28 mouse cellular contexts compared by ENCODE assay signal in the genomic region with DNA sequence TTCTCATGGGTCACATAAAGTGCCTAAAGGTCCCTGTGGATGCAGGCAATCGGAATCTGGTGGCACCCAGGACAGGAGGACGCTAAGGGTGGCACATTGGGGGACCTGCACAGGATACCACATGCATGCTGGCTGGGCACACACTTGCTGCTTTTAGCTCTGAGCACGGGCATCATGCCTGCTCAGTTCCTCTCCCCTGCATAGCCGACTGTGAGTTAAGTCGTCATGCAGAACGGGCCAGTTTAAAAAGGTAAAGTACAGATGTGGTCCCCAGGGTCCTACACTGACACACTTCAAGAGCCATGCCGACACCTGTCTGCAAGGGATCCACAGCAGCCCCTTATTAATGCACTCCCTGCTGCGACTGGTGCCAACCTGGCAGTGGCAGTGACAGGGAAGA. TPM values are rescaled to one million over a fixed set of nuclear protein-coding genes. Genes with fewer than 3 reads are reported as not detected.
A peak's percentile ranks its signal among the peaks of the same experiment; 100 is the strongest.
DNase-seq lines count a peak whose midpoint lies in the region; ATAC-seq and TF ChIP-seq lines count a peak whose summit lies in the region.
"Had no signal": no experiment of that assay in that cellular context is flagged by ENCODE, and none has a peak within 500 bp of the region (broad histone marks: within the 10 kb centered on the region; RNA-seq: fewer than 3 reads in every experiment).

No protein-coding gene starts in this region.

- no peaks in the 10 kb centered on the region for H3K27me3 ChIP-seq in kidney, embryonic 14.5 days (ENCODE audit: control insufficient read depth, insufficient read depth, low read length)
- no peaks in the 10 kb centered on the region for H3K27me3 ChIP-seq in midbrain, embryonic 11.5 days (ENCODE audit: control insufficient read depth, insufficient read depth, low read length)
- no peaks in the 10 kb centered on the region for H3K27me3 ChIP-seq in midbrain, embryonic 15.5 days (replicated peaks)
- H3K27me3 ChIP-seq in CH12.LX (replicated peaks) = no peaks in the 10 kb centered on the region
- peaks cover 91% of the 10 kb centered on the region for H3K27me3 ChIP-seq in megakaryocyte, embryonic 14.5 days (replicated peaks)
- H3K27me3 ChIP-seq in neural tube, embryonic 15.5 days (replicated peaks) = no peaks in the 10 kb centered on the region
- H3K27me3 ChIP-seq: heart, embryonic 12.5 days; hindbrain, embryonic 13.5 days; limb, embryonic 13.5 days; lung, embryonic 15.5 days; neural tube, embryonic 12.5 days had no signal

- 90% methylated on average over 8 of the region's 8 CpGs for WGBS in kidney, embryonic 14.5 days
- 93% methylated on average over 8 of the region's 8 CpGs for WGBS in midbrain, embryonic 11.5 days
- 94% methylated on average over 8 of the region's 8 CpGs for WGBS in midbrain, embryonic 15.5 days
- WGBS in neural tube, embryonic 15.5 days = 86% methylated on average over 8 of the region's 8 CpGs

- peak; percentile 28; the same call in 1 of the 2 replicates for ATAC-seq in kidney, embryonic 14.5 days (ENCODE audit: low FRiP score, low TSS enrichment)
- no peak for ATAC-seq in midbrain, embryonic 11.5 days (ENCODE audit: low FRiP score)
- no peak for ATAC-seq in midbrain, embryonic 15.5 days (replicated peaks)
- ATAC-seq in erythroid progenitor cell, adult 5-6 weeks (replicated peaks; ENCODE audit: low FRiP score, poor library complexity, severe bottlenecking) = no peak
- no peak for ATAC-seq in neural tube, embryonic 15.5 days (ENCODE audit: low FRiP score)
- ATAC-seq: forebrain, embryonic 14.5 days; intestine, embryonic 16.5 days; midbrain, embryonic 16.5 days had no signal

- in situ Hi-C loops in CH12.LX (cut with MboI; ENCODE audit: low pct_ligation_motif_present, low pct_unique_long_range_greater_than_20kb, low sequenced_read_pairs) = no loop called here

- no peak overlapping the region for H3K9ac ChIP-seq in kidney, embryonic 14.5 days (ENCODE audit: low read depth, low read length)
- no peak overlapping the region for H3K9ac ChIP-seq in midbrain, embryonic 11.5 days (ENCODE audit: low read length)
- no peak overlapping the region for H3K9ac ChIP-seq in midbrain, embryonic 15.5 days
- no peak overlapping the region for H3K9ac ChIP-seq in CH12.LX (ENCODE audit: insufficient read depth, low read depth)
- H3K9ac ChIP-seq in neural tube, embryonic 15.5 days (replicated peaks) = no peak overlapping the region
- H3K9ac ChIP-seq: heart, embryonic 12.5 days; hindbrain, embryonic 13.5 days; limb, embryonic 13.5 days; liver, embryonic 14.5 days; lung, embryonic 15.5 days; neural tube, embryonic 12.5 days had no signal

- H3K79me2 ChIP-seq in CH12.LX (replicated peaks; ENCODE audit: control insufficient read depth, extremely low read depth, insufficient read depth, poor library complexity, severe bottlenecking) = no peaks in the 10 kb centered on the region

- TF ChIP-seq CTCF in CH12.LX (conservative IDR thresholded peaks at IDR 0.05 in 1 of 2, IDR thresholded peaks at IDR 0.05 in 1 of 2; ENCODE audit: low read depth in 2 of 2, low read length in 2 of 2) = no peak

- no peaks in the 10 kb centered on the region for H3K4me1 ChIP-seq in kidney, embryonic 14.5 days (ENCODE audit: control insufficient read depth, insufficient read depth, low read length)
- H3K4me1 ChIP-seq in midbrain, embryonic 11.5 days (ENCODE audit: control insufficient read depth, insufficient read depth, low read length) = no peaks in the 10 kb centered on the region
- H3K4me1 ChIP-seq in midbrain, embryonic 15.5 days = no peaks in the 10 kb centered on the region
- peaks cover 57 to 94% of the 10 kb centered on the region in 2 experiments for H3K4me1 ChIP-seq in CH12.LX (ENCODE audit: control insufficient read depth in 1 of 2, insufficient read depth in 2 of 2)
- peaks cover 45% of the 10 kb centered on the region for H3K4me1 ChIP-seq in megakaryocyte, embryonic 14.5 days
- H3K4me1 ChIP-seq in neural tube, embryonic 15.5 days = no peaks in the 10 kb centered on the region
- H3K4me1 ChIP-seq: hindbrain, embryonic 13.5 days; limb, embryonic 13.5 days; lung, embryonic 15.5 days; neural tube, embryonic 12.5 days had no signal

- no peak overlapping the region for H3K4me3 ChIP-seq in kidney, embryonic 14.5 days (ENCODE audit: low read length)
- H3K4me3 ChIP-seq in midbrain, embryonic 11.5 days (ENCODE audit: low read depth, low read length) = no peak overlapping the region
- no peak overlapping the region for H3K4me3 ChIP-seq in midbrain, embryonic 15.5 days
- peak overlapping the region in 1 of 3 experiments; percentile 15 for H3K4me3 ChIP-seq in CH12.LX (replicated peaks in 1 of 3; ENCODE audit: low read depth in 2 of 3, low read length in 2 of 3, poor library complexity in 1 of 3)
- H3K4me3 ChIP-seq in megakaryocyte, embryonic 14.5 days (replicated peaks) = peak overlapping the region; percentile 40
- H3K4me3 ChIP-seq in neural tube, embryonic 15.5 days (replicated peaks) = no peak overlapping the region
- H3K4me3 ChIP-seq: heart, adult 2 months; heart, embryonic 12.5 days; hindbrain, embryonic 13.5 days; limb, embryonic 13.5 days; lung, embryonic 15.5 days; myocyte; neural tube, embryonic 12.5 days had no signal

- no peak for TF ChIP-seq POLR2A in CH12.LX (IDR thresholded peaks at IDR 0.05; ENCODE audit: low read depth, low read length)

- peak; percentile 69; the same call in 1 of the 2 replicates for TF ChIP-seq EP300 in CH12.LX (IDR thresholded peaks at IDR 0.05; ENCODE audit: low read length)

- no peak overlapping the region for H3K4me2 ChIP-seq in kidney, embryonic 14.5 days (replicated peaks; ENCODE audit: low read depth, low read length)
- no peak overlapping the region for H3K4me2 ChIP-seq in midbrain, embryonic 11.5 days
- H3K4me2 ChIP-seq in midbrain, embryonic 15.5 days = no peak overlapping the region
- no peak overlapping the region for H3K4me2 ChIP-seq in CH12.LX (ENCODE audit: insufficient read depth, low read depth, poor library complexity, severe bottlenecking)
- no peak overlapping the region for H3K4me2 ChIP-seq in neural tube, embryonic 15.5 days
- H3K4me2 ChIP-seq: heart, embryonic 12.5 days; hindbrain, embryonic 13.5 days; limb, embryonic 13.5 days; lung, embryonic 15.5 days; neural tube, embryonic 12.5 days had no signal

- peaks cover 26% of the 10 kb centered on the region; the same call in 1 of the 2 replicates for H3K36me3 ChIP-seq in kidney, embryonic 14.5 days (ENCODE audit: control insufficient read depth, insufficient read depth, low read length)
- 0 out of 2 replicates have a peak, but pooled peaks cover 3% of the 10 kb centered on the region for H3K36me3 ChIP-seq in midbrain, embryonic 11.5 days (ENCODE audit: control insufficient read depth, insufficient read depth, low read length)
- peaks cover 40% of the 10 kb centered on the region; the same call in 1 of the 2 replicates for H3K36me3 ChIP-seq in midbrain, embryonic 15.5 days (replicated peaks)
- peaks cover 44 to 69% of the 10 kb centered on the region in 2 experiments for H3K36me3 ChIP-seq in CH12.LX (replicated peaks in 1 of 2; ENCODE audit: control insufficient read depth in 1 of 2, insufficient read depth in 1 of 2, low read length in 1 of 2)
- H3K36me3 ChIP-seq in megakaryocyte, embryonic 14.5 days (replicated peaks; ENCODE audit: low read length) = peaks cover 90% of the 10 kb centered on the region
- peaks cover 72% of the 10 kb centered on the region for H3K36me3 ChIP-seq in neural tube, embryonic 15.5 days

- H3K9me3 ChIP-seq in kidney, embryonic 14.5 days (ENCODE audit: control insufficient read depth, low read length) = no peaks in the 10 kb centered on the region
- H3K9me3 ChIP-seq in midbrain, embryonic 11.5 days (ENCODE audit: control insufficient read depth, low read length) = no peaks in the 10 kb centered on the region
- H3K9me3 ChIP-seq in midbrain, embryonic 15.5 days = no peaks in the 10 kb centered on the region
- H3K9me3 ChIP-seq in CH12.LX (replicated peaks; ENCODE audit: low read length) = no peaks in the 10 kb centered on the region
- H3K9me3 ChIP-seq in megakaryocyte, embryonic 14.5 days = no peaks in the 10 kb centered on the region
- no peaks in the 10 kb centered on the region for H3K9me3 ChIP-seq in neural tube, embryonic 15.5 days (replicated peaks)
- H3K9me3 ChIP-seq: heart, embryonic 12.5 days; hindbrain, embryonic 13.5 days; limb, embryonic 13.5 days; lung, embryonic 15.5 days; neural tube, embryonic 12.5 days had no signal

- DNase-seq in kidney, adult 11 months = no peak
- peak; percentile 33 for DNase-seq in midbrain, embryonic 11.5 days (ENCODE audit: low spot score, missing footprints)
- DNase-seq in CH12.LX (ENCODE audit: extremely low read depth) = peak; percentile 80
- DNase-seq: adrenal gland, adult 2 months; adrenal gland, postnatal 36 days; cerebellum, adult 8-10 months; cerebellum, postnatal 25 days; gastrocnemius, postnatal 36 days; heart, postnatal 4 days; kidney, adult 9 months; kidney, postnatal 14 days; thymus, postnatal 14 days had no signal

- dilution Hi-C loops in CH12.LX (cut with MboI; ENCODE audit: extremely low pct_ligation_motif_present, extremely low pct_unique_long_range_greater_than_20kb, low sequenced_read_pairs) = no loop called here

- TF ChIP-seq RAD21 in CH12.LX (IDR thresholded peaks at IDR 0.05; ENCODE audit: low read depth, low read length) = no peak; the same call in 1 of the 2 replicates

- H3K27ac ChIP-seq in kidney, embryonic 14.5 days (ENCODE audit: low read depth, low read length) = no peak overlapping the region
- H3K27ac ChIP-seq in midbrain, embryonic 11.5 days (ENCODE audit: low read depth, low read length) = no peak overlapping the region
- H3K27ac ChIP-seq in midbrain, embryonic 15.5 days = no peak overlapping the region
- H3K27ac ChIP-seq in CH12.LX (ENCODE audit: insufficient read depth, low read depth) = peak overlapping the region; percentile 89
- H3K27ac ChIP-seq in neural tube, embryonic 15.5 days (replicated peaks) = no peak overlapping the region
- H3K27ac ChIP-seq: heart, adult 2 months; hindbrain, embryonic 13.5 days; limb, embryonic 13.5 days; liver, embryonic 14.5 days; lung, embryonic 15.5 days; neural tube, embryonic 12.5 days had no signal

TF ChIP-seq in CH12.LX, 34 proteins besides CTCF, POLR2A, EP300 and RAD21 (continues in another document):
- TF ChIP-seq JUN (IDR thresholded peaks at IDR 0.05; ENCODE audit: insufficient read depth, low read depth, low read length) = no peak

RNA-seq across cellular contexts. Expression of a gene that starts 37.6 kb away (rescaled TPM):
- 19.6 and 25.1 TPM in 2 replicates for polyA plus RNA-seq in kidney, embryonic 14.5 days (2014; fragmentation: Nextera tagmentation; extraction: Ambion mirVana)
- 16.3 and 17.6 TPM in 2 replicates for polyA plus RNA-seq in midbrain, embryonic 11.5 days (2014; fragmentation: Nextera tagmentation; extraction: Ambion mirVana)
- polyA plus RNA-seq in midbrain, embryonic 15.5 days (2015; fragmentation: Nextera tagmentation; extraction: Ambion mirVana) = 46.9 and 48.4 TPM in 2 replicates
- total RNA-seq in CH12.LX (2012; rRNA removed) (102 and 118 TPM in 2 replicates), CH12.LX (2014; rRNA removed) (132 and 148 TPM in 2 replicates)
- 129 and 144 TPM in 2 replicates for polyA plus RNA-seq in CH12.LX (2012; ENCODE audit: insufficient read length, low read depth)
- polyA plus RNA-seq in megakaryocyte, embryonic 14.5 days (2012; ENCODE audit: insufficient read depth, low replicate concordance) = 12.3 and 13.6 TPM in 2 replicates
- total RNA-seq in erythroid progenitor cell, adult 5-6 weeks (2015; ENCODE audit: low replicate concordance) = 9.6 and 11.5 TPM in 2 replicates
- total RNA-seq in erythroid progenitor cell, adult 5-6 weeks (2017; ENCODE audit: low replicate concordance) = 6.3 and 7.7 TPM in 2 replicates
- 38.7 and 43.0 TPM in 2 replicates for polyA plus RNA-seq in neural tube, embryonic 15.5 days (2015; fragmentation: Nextera tagmentation; extraction: Ambion mirVana)
